Mouse (Mus musculus) testis, adult 2 months (tissue): ENCODE data around the gene Cldn15. TPM values are rescaled to one million over a fixed set of nuclear protein-coding genes. Genes with fewer than 3 reads are reported as not detected.

Experiments used
- H3K27ac ChIP-seq: fragments of 200-500 bp; 2 replicates; pipeline ENCODE4 v1.5.1; 2012; ENCODE audit warnings: low read depth, low read length; ENCODE audit not compliant: control insufficient read depth, insufficient read depth
- H3K27me3 ChIP-seq: fragments of 200-500 bp; 2 replicates; pipeline ENCODE4 v1.6.1; 2012; ENCODE audit warnings: mild to moderate bottlenecking, low read length, moderate library complexity; ENCODE audit not compliant: control insufficient read depth, insufficient read depth
- H3K36me3 ChIP-seq: fragments of 200-500 bp; 2 replicates; pipeline ENCODE4 v1.6.1; 2012; ENCODE audit warnings: mild to moderate bottlenecking, low read length; ENCODE audit not compliant: control insufficient read depth, insufficient read depth
- H3K4me1 ChIP-seq: fragments of 200-500 bp; 2 replicates; pipeline ENCODE4 v1.6.1; 2012; ENCODE audit warnings: low read length; ENCODE audit not compliant: control insufficient read depth, insufficient read depth
- H3K4me3 ChIP-seq: fragments of 200-500 bp; 2 replicates; pipeline ENCODE4 v1.5.1; 2012; ENCODE audit warnings: low read depth, mild to moderate bottlenecking, low read length, moderate library complexity, mixed read lengths; ENCODE audit not compliant: control insufficient read depth
- CTCF ChIP-seq: fragments of 200-500 bp; IDR thresholded peaks from 2 replicates; pipeline ENCODE4 v1.5.1; 2012; ENCODE audit warnings: low read depth, mild to moderate bottlenecking, inconsistent platforms, low read length, moderate library complexity; ENCODE audit not compliant: control insufficient read depth, insufficient read depth, insufficient replicate concordance
- POLR2A ChIP-seq: fragments of 200-500 bp; IDR thresholded peaks from 2 replicates; pipeline ENCODE4 v1.6.1; 2012; ENCODE audit warnings: low read depth, mild to moderate bottlenecking, inconsistent platforms, low read length, moderate library complexity; ENCODE audit not compliant: control insufficient read depth
- polyA plus RNA-seq: library from polyadenylated mRNA; depleted of rRNA; stranded (reverse); fragments of >200 nt; gene quantifications from 2 replicates; pipeline ENCODE4 v1.2.3, GENCODE M21; 2012

The Cldn15 gene
- polyA plus RNA-seq, 1 experiment = 0.25 TPM

- H3K27ac ChIP-seq = no peak overlapping the region
- H3K4me3 ChIP-seq = no peak overlapping the region
- peaks cover 11% of the 10 kb centered on the region for H3K4me1 ChIP-seq
- no peaks in the 10 kb centered on the region for H3K27me3 ChIP-seq
- TF ChIP-seq POLR2A (no peak), CTCF (no peak)
- no peaks in the 10 kb centered on the region for H3K36me3 ChIP-seq
Observed at GRCm38 (mm10) chr5:136960053-136960452, 6.4 kb upstream of the Cldn15 start.

- H3K4me3 ChIP-seq = peak overlapping the region; percentile 98
Observed at GRCm38 (mm10) chr5:136961334-136961982, 5.0 kb upstream of the Cldn15 start.

GRCm38 (mm10) chr5:136961983-136962461 lies 4.4 kb upstream of the Cldn15 start:
- no peaks in the 10 kb centered on the region; the same call in 1 of the 2 replicates for H3K36me3 ChIP-seq
- no peaks in the 10 kb centered on the region for H3K27me3 ChIP-seq
- H3K4me3 ChIP-seq = peak overlapping the region; percentile 98
- peaks cover 11% of the 10 kb centered on the region for H3K4me1 ChIP-seq
- peak overlapping the region; percentile 99 for H3K27ac ChIP-seq
- TF ChIP-seq CTCF (no peak), POLR2A (peak; percentile 75)

More at GRCm38 (mm10) chr5:136961334-136961982, 5.0 kb upstream of the Cldn15 start:
- Histone ChIP-seq H3K36me3 (no peaks in the 10 kb centered on the region; the same call in 1 of the 2 replicates), H3K4me1 (peaks cover 11% of the 10 kb centered on the region), H3K27me3 (no peaks in the 10 kb centered on the region), H3K27ac (peak overlapping the region; percentile 43; the same call in 1 of the 2 replicates)
- TF ChIP-seq CTCF (no peak), POLR2A (no peak)

GRCm38 (mm10) chr5:136962501-136962900 lies 3.9 kb upstream of the Cldn15 start:
- peak; percentile 86; the same call in 1 of the 2 replicates for TF ChIP-seq CTCF
- no peak for TF ChIP-seq POLR2A

DNA sequence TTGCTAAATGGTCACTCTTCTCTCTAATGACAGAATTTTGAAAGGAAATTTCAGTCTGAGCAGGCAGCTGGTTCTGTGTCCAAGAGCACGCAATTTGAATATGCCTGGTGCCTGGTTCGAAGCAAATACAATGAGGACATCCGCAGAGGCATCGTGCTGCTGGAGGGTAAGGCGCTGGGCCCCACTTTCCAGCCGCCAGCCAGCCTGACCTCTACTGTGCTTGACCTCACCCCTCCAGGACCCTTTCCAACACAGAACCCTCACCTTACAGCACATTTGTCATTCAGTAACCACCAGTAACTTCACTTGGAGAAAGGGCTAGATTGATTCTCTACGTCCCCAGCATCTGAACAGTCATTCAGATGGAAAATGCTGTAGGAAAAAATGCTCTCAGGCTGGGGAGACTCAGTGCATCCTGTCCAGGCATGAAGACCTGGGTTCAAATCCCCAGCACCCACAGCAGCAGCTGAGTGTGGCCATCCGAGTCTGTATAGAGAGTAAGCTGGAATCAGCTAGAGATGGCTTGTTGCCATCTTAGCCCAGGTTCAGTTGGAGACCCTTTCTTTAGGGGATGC lies 3.4 kb upstream of the Cldn15 start:
- H3K4me3 ChIP-seq = no peak overlapping the region
- H3K27ac ChIP-seq = no peak overlapping the region
- TF ChIP-seq CTCF (no peak), POLR2A (no peak)
- H3K36me3 ChIP-seq = no peaks in the 10 kb centered on the region; the same call in 1 of the 2 replicates
- H3K4me1 ChIP-seq = peaks cover 11% of the 10 kb centered on the region
- H3K27me3 ChIP-seq = no peaks in the 10 kb centered on the region

More at GRCm38 (mm10) chr5:136962501-136962900, 3.9 kb upstream of the Cldn15 start:
- Histone ChIP-seq H3K36me3 (no peaks in the 10 kb centered on the region; the same call in 1 of the 2 replicates), H3K27ac (peak overlapping the region; percentile 99), H3K4me1 (peaks cover 11% of the 10 kb centered on the region), H3K27me3 (no peaks in the 10 kb centered on the region), H3K4me3 (peak overlapping the region; percentile 98)

- no peaks in the 10 kb centered on the region for H3K27me3 ChIP-seq
- TF ChIP-seq CTCF (no peak), POLR2A (no peak)
- H3K36me3 ChIP-seq = no peaks in the 10 kb centered on the region; the same call in 1 of the 2 replicates
- H3K27ac ChIP-seq = no peak overlapping the region
- H3K4me3 ChIP-seq = no peak overlapping the region
- peaks cover 11% of the 10 kb centered on the region for H3K4me1 ChIP-seq
Observed at GRCm38 (mm10) chr5:136965210-136965609, 1.2 kb upstream of the Cldn15 start.

GRCm38 (mm10) chr5:136965686-136966085 lies 730 bp upstream of the Cldn15 start:
- no peak overlapping the region for H3K4me3 ChIP-seq
- no peaks in the 10 kb centered on the region for H3K27me3 ChIP-seq
- peaks cover 11% of the 10 kb centered on the region for H3K4me1 ChIP-seq
- H3K36me3 ChIP-seq = no peaks in the 10 kb centered on the region; the same call in 1 of the 2 replicates
- TF ChIP-seq POLR2A (no peak), CTCF (no peak)
- no peak overlapping the region for H3K27ac ChIP-seq
